Mouse (Mus musculus): ENCODE data around the gene Ctnna3. TPM values are rescaled to one million over a fixed set of nuclear protein-coding genes. Genes with fewer than 3 reads are reported as not detected.

The Ctnna3 gene
- polyA plus RNA-seq, 1 experiment from 2014 or later: not detected

GRCm38 (mm10) chr10:63423591-63424474 is 6.1 kb upstream of the Ctnna3 start:
- H3K27ac ChIP-seq (ENCODE audit: low read depth): no peak overlapping the region
- no peak overlapping the region for H3K4me3 ChIP-seq (ENCODE audit: low read depth, low read length)
- no peak overlapping the region for H3K9ac ChIP-seq (replicated peaks)
- DNase-seq: no peak
- ATAC-seq: peak; percentile 73
- no peaks in the 10 kb centered on the region for H3K9me3 ChIP-seq (ENCODE audit: low read length)
- no peaks in the 10 kb centered on the region for H3K36me3 ChIP-seq (replicated peaks; ENCODE audit: insufficient read depth, low read length)
- WGBS (ENCODE audit: insufficient replicate concordance): 57% methylated on average over 9 of the region's 9 CpGs
- no peaks in the 10 kb centered on the region for H3K27me3 ChIP-seq (ENCODE audit: insufficient read depth, low read length)
- no peak overlapping the region for H3K4me2 ChIP-seq (ENCODE audit: low read depth, low read length)
- TF ChIP-seq EP300 (IDR thresholded peaks at IDR 0.05; ENCODE audit: low read depth) (no peak; the same call in 1 of the 2 replicates), CTCF (IDR thresholded peaks at IDR 0.05; ENCODE audit: low read depth) (no peak)
- peaks cover 6% of the 10 kb centered on the region for H3K4me1 ChIP-seq (ENCODE audit: insufficient read depth)

- Histone ChIP-seq H3K9me3 (ENCODE audit: low read length) (no peaks in the 10 kb centered on the region), H3K4me1 (ENCODE audit: insufficient read depth) (peaks cover 6% of the 10 kb centered on the region), H3K4me3 (ENCODE audit: low read depth, low read length) (no peak overlapping the region), H3K36me3 (replicated peaks; ENCODE audit: insufficient read depth, low read length) (no peaks in the 10 kb centered on the region), H3K9ac (replicated peaks) (no peak overlapping the region), H3K4me2 (ENCODE audit: low read depth, low read length) (no peak overlapping the region), H3K27me3 (ENCODE audit: insufficient read depth, low read length) (no peaks in the 10 kb centered on the region), H3K27ac (ENCODE audit: low read depth) (no peak overlapping the region)
- ATAC-seq: no peak
- DNase-seq: peak; percentile 48
- peak; percentile 77 for TF ChIP-seq CTCF (IDR thresholded peaks at IDR 0.05; ENCODE audit: low read depth)
- no peak for TF ChIP-seq EP300 (IDR thresholded peaks at IDR 0.05; ENCODE audit: low read depth)
These were observed 5.5 kb upstream of the Ctnna3 start for GRCm38 (mm10) chr10:63424475-63424814.

GRCm38 (mm10) chr10:63427146-63427545 is 2.8 kb upstream of the Ctnna3 start:
- H3K4me2 ChIP-seq (ENCODE audit: low read depth, low read length): no peak overlapping the region

GRCm38 (mm10) chr10:63428243-63429022 is 1.5 kb upstream of the Ctnna3 start:
- no peak for ATAC-seq

More at GRCm38 (mm10) chr10:63427146-63427545, 2.8 kb upstream of the Ctnna3 start:
- Histone ChIP-seq H3K27ac (ENCODE audit: low read depth) (no peak overlapping the region), H3K9me3 (ENCODE audit: low read length) (no peaks in the 10 kb centered on the region), H3K4me3 (ENCODE audit: low read depth, low read length) (no peak overlapping the region), H3K36me3 (replicated peaks; ENCODE audit: insufficient read depth, low read length) (no peaks in the 10 kb centered on the region), H3K4me1 (ENCODE audit: insufficient read depth) (peaks cover 10% of the 10 kb centered on the region), H3K27me3 (ENCODE audit: insufficient read depth, low read length) (no peaks in the 10 kb centered on the region), H3K9ac (replicated peaks) (no peak overlapping the region)
- DNase-seq: no peak
- WGBS (ENCODE audit: insufficient replicate concordance): 72% methylated on average over 8 of the region's 8 CpGs
- ATAC-seq: no peak
- TF ChIP-seq EP300 (IDR thresholded peaks at IDR 0.05; ENCODE audit: low read depth) (no peak), CTCF (IDR thresholded peaks at IDR 0.05; ENCODE audit: low read depth) (no peak)

GRCm38 (mm10) chr10:63429023-63429340 is 916 bp upstream of the Ctnna3 start:
- TF ChIP-seq EP300 (IDR thresholded peaks at IDR 0.05; ENCODE audit: low read depth) (no peak), CTCF (IDR thresholded peaks at IDR 0.05; ENCODE audit: low read depth) (no peak)
- DNase-seq: no peak
- peak overlapping the region; percentile 60 for H3K9ac ChIP-seq (replicated peaks)
- H3K27me3 ChIP-seq (ENCODE audit: insufficient read depth, low read length): no peaks in the 10 kb centered on the region
- whole genome bisulfite sequencing (ENCODE audit: insufficient replicate concordance): 3% methylated on average over 11 of the region's 11 CpGs
- H3K4me3 ChIP-seq (ENCODE audit: low read depth, low read length): peak overlapping the region; percentile 93
- H3K4me2 ChIP-seq (ENCODE audit: low read depth, low read length): peak overlapping the region; percentile 81
- no peaks in the 10 kb centered on the region for H3K9me3 ChIP-seq (ENCODE audit: low read length)
- peaks cover 7% of the 10 kb centered on the region; the same call in 1 of the 2 replicates for H3K4me1 ChIP-seq (ENCODE audit: insufficient read depth)
- H3K27ac ChIP-seq (ENCODE audit: low read depth): no peak overlapping the region
- ATAC-seq: no peak
- no peaks in the 10 kb centered on the region for H3K36me3 ChIP-seq (replicated peaks; ENCODE audit: insufficient read depth, low read length)

More at GRCm38 (mm10) chr10:63428243-63429022, 1.5 kb upstream of the Ctnna3 start:
- Histone ChIP-seq H3K4me3 (ENCODE audit: low read depth, low read length) (peak overlapping the region; percentile 93), H3K27me3 (ENCODE audit: insufficient read depth, low read length) (no peaks in the 10 kb centered on the region), H3K27ac (ENCODE audit: low read depth) (no peak overlapping the region), H3K9ac (replicated peaks) (peak overlapping the region; percentile 60), H3K4me2 (ENCODE audit: low read depth, low read length) (peak overlapping the region; percentile 81), H3K36me3 (replicated peaks; ENCODE audit: insufficient read depth, low read length) (no peaks in the 10 kb centered on the region), H3K4me1 (ENCODE audit: insufficient read depth) (peaks cover 10% of the 10 kb centered on the region; the same call in 1 of the 2 replicates), H3K9me3 (ENCODE audit: low read length) (no peaks in the 10 kb centered on the region)
- no peak for TF ChIP-seq EP300 (IDR thresholded peaks at IDR 0.05; ENCODE audit: low read depth)
- TF ChIP-seq CTCF (IDR thresholded peaks at IDR 0.05; ENCODE audit: low read depth): no peak
- DNase-seq: peak; percentile 36
- 19% methylated on average over 19 of the region's 19 CpGs for WGBS (ENCODE audit: insufficient replicate concordance)

GRCm38 (mm10) chr10:63429380-63429779 is 518 bp upstream of the Ctnna3 start:
- H3K4me3 ChIP-seq (ENCODE audit: low read depth, low read length): peak overlapping the region; percentile 93
- peak overlapping the region; percentile 81 for H3K4me2 ChIP-seq (ENCODE audit: low read depth, low read length)
- H3K27ac ChIP-seq (ENCODE audit: low read depth): peak overlapping the region; percentile 75
- ATAC-seq (peak; percentile 89), DNase-seq (peak; percentile 99)
- under 1% methylated on average over 34 of the region's 34 CpGs for WGBS (ENCODE audit: insufficient replicate concordance)
- H3K27me3 ChIP-seq (ENCODE audit: insufficient read depth, low read length): no peaks in the 10 kb centered on the region
- no peaks in the 10 kb centered on the region for H3K9me3 ChIP-seq (ENCODE audit: low read length)
- H3K9ac ChIP-seq (replicated peaks): peak overlapping the region; percentile 90
- no peaks in the 10 kb centered on the region for H3K36me3 ChIP-seq (replicated peaks; ENCODE audit: insufficient read depth, low read length)
- peaks cover 7% of the 10 kb centered on the region; the same call in 1 of the 2 replicates for H3K4me1 ChIP-seq (ENCODE audit: insufficient read depth)
- no peak for TF ChIP-seq CTCF (IDR thresholded peaks at IDR 0.05; ENCODE audit: low read depth)
- TF ChIP-seq EP300 (IDR thresholded peaks at IDR 0.05; ENCODE audit: low read depth): peak; percentile 42; the same call in 1 of the 2 replicates

Data from liver, postnatal 0 days (tissue).